ENCODE assay signal across 29 mouse cellular contexts in genomic region chr3:126842780-126843179, GRCm38 (mm10).
A peak's percentile ranks its signal among the peaks of the same experiment; 100 is the strongest.
DNase-seq lines count a peak whose midpoint lies in the region; ATAC-seq and TF ChIP-seq lines count a peak whose summit lies in the region.
"Had no signal": no experiment of that assay in that cellular context is flagged by ENCODE, and none has a peak within 500 bp of the region (broad histone marks: within the 10 kb centered on the region; RNA-seq: fewer than 3 reads in every experiment).

No protein-coding gene starts in this region.

- WGBS in kidney, adult 2 months: 70% methylated on average over 9 of the region's 9 CpGs
- 80% methylated on average over 9 of the region's 9 CpGs for WGBS in kidney, embryonic 14.5 days
- 70% methylated on average over 9 of the region's 9 CpGs for WGBS in liver, postnatal 0 days (ENCODE audit: insufficient replicate concordance)
- WGBS in liver, embryonic 12.5 days (ENCODE audit: insufficient replicate concordance): 72% methylated on average over 9 of the region's 9 CpGs
- WGBS in stomach, postnatal 0 days: 64% methylated on average over 9 of the region's 9 CpGs

- no peaks in the 10 kb centered on the region for H3K27me3 ChIP-seq in kidney, adult 2 months (replicated peaks; ENCODE audit: control insufficient read depth, insufficient read depth, low read length)
- no peaks in the 10 kb centered on the region for H3K27me3 ChIP-seq in kidney, embryonic 14.5 days (ENCODE audit: control insufficient read depth, insufficient read depth, low read length)
- no peaks in the 10 kb centered on the region for H3K27me3 ChIP-seq in liver, postnatal 0 days (ENCODE audit: insufficient read depth, low read length)
- H3K27me3 ChIP-seq in liver, embryonic 12.5 days (replicated peaks): no peaks in the 10 kb centered on the region
- no peaks in the 10 kb centered on the region for H3K27me3 ChIP-seq in stomach, postnatal 0 days (ENCODE audit: control insufficient read depth, insufficient read depth, low read length)
- H3K27me3 ChIP-seq: embryonic facial prominence, embryonic 12.5 days; forebrain, embryonic 15.5 days; hindbrain, embryonic 12.5 days; kidney, embryonic 15.5 days; limb, embryonic 13.5 days; midbrain, embryonic 15.5 days; stomach, embryonic 15.5 days had no signal

- no peak for ATAC-seq in kidney, embryonic 14.5 days (ENCODE audit: low FRiP score, low TSS enrichment)
- no peak for ATAC-seq in liver, postnatal 0 days
- no peak for ATAC-seq in liver, embryonic 12.5 days
- no peak for ATAC-seq in stomach, postnatal 0 days (ENCODE audit: low FRiP score, low TSS enrichment)
- ATAC-seq: forebrain, embryonic 15.5 days; hindbrain, postnatal 0 days; intestine, embryonic 16.5 days; midbrain, embryonic 15.5 days had no signal

- no peaks in the 10 kb centered on the region for H3K4me1 ChIP-seq in kidney, adult 2 months (ENCODE audit: control insufficient read depth, insufficient read depth, low read length)
- no peaks in the 10 kb centered on the region for H3K4me1 ChIP-seq in kidney, embryonic 14.5 days (ENCODE audit: control insufficient read depth, insufficient read depth, low read length)
- H3K4me1 ChIP-seq in liver, postnatal 0 days (ENCODE audit: insufficient read depth): no peaks in the 10 kb centered on the region
- H3K4me1 ChIP-seq in liver, embryonic 12.5 days: no peaks in the 10 kb centered on the region
- H3K4me1 ChIP-seq in stomach, postnatal 0 days (replicated peaks; ENCODE audit: control insufficient read depth, insufficient read depth): no peaks in the 10 kb centered on the region
- H3K4me1 ChIP-seq: embryonic facial prominence, embryonic 12.5 days; forebrain, embryonic 15.5 days; hindbrain, embryonic 12.5 days; kidney, embryonic 15.5 days; limb, embryonic 13.5 days; midbrain, embryonic 15.5 days; stomach, embryonic 15.5 days had no signal

- TF ChIP-seq EP300 in liver, postnatal 0 days (IDR thresholded peaks at IDR 0.05; ENCODE audit: low read depth): peak; percentile 55
- TF ChIP-seq EP300 in stomach, postnatal 0 days (optimal IDR thresholded peaks at IDR 0.05): no peak

- TF ChIP-seq POLR2A in kidney, adult 2 months (IDR thresholded peaks at IDR 0.05; ENCODE audit: low read depth, low read length): no peak

- no peak overlapping the region for H3K27ac ChIP-seq in kidney, adult 2 months (ENCODE audit: insufficient read depth, low read depth, low read length)
- H3K27ac ChIP-seq in kidney, embryonic 14.5 days (ENCODE audit: low read depth, low read length): no peak overlapping the region
- H3K27ac ChIP-seq in liver, postnatal 0 days (ENCODE audit: low read depth): no peak overlapping the region
- H3K27ac ChIP-seq in liver, embryonic 12.5 days: no peak overlapping the region
- no peak overlapping the region for H3K27ac ChIP-seq in stomach, postnatal 0 days (replicated peaks)
- H3K27ac ChIP-seq: embryonic facial prominence, embryonic 12.5 days; forebrain, embryonic 15.5 days; gastrocnemius, adult 2 months; hindbrain, embryonic 12.5 days; hindbrain, postnatal 0 days; kidney, embryonic 15.5 days; limb, embryonic 13.5 days; liver, embryonic 14.5 days; midbrain, embryonic 15.5 days; stomach, embryonic 15.5 days had no signal

- H3K9ac ChIP-seq in kidney, embryonic 14.5 days (ENCODE audit: low read depth, low read length): no peak overlapping the region
- no peak overlapping the region for H3K9ac ChIP-seq in liver, postnatal 0 days (replicated peaks)
- no peak overlapping the region for H3K9ac ChIP-seq in liver, embryonic 12.5 days
- no peak overlapping the region for H3K9ac ChIP-seq in stomach, postnatal 0 days (ENCODE audit: low read length)
- H3K9ac ChIP-seq: embryonic facial prominence, embryonic 12.5 days; forebrain, embryonic 15.5 days; hindbrain, embryonic 12.5 days; kidney, embryonic 15.5 days; limb, embryonic 13.5 days; liver, embryonic 14.5 days; midbrain, embryonic 15.5 days; stomach, embryonic 15.5 days had no signal

- TF ChIP-seq CTCF in kidney, adult 2 months (conservative IDR thresholded peaks at IDR 0.05; ENCODE audit: insufficient read depth, insufficient read length, low read depth, low read length): no peak
- no peak for TF ChIP-seq CTCF in liver, postnatal 0 days (IDR thresholded peaks at IDR 0.05; ENCODE audit: low read depth)
- TF ChIP-seq CTCF in stomach, postnatal 0 days (IDR thresholded peaks at IDR 0.05; ENCODE audit: low read depth): peak; percentile 35; the same call in 1 of the 2 replicates

- DNase-seq in kidney, adult 2 months: peak; percentile 11
- no peak for DNase-seq in liver, postnatal 0 days
- DNase-seq in lung, postnatal 36 days: peak; percentile 9
- no peak for DNase-seq in lung, postnatal 25 days (ENCODE audit: low spot score)
- no peak for DNase-seq in stomach, postnatal 0 days (ENCODE audit: low spot score)
- DNase-seq in kidney, postnatal 10 days: no peak
- DNase-seq: adrenal gland, postnatal 10 days; B cell, adult 2 months; cerebellum, adult 11 months; cerebellum, adult 9-10 months; cerebellum, postnatal 36 days; embryo, embryonic 11 days; gastrocnemius, adult 2 months; heart, postnatal 36 days; layer of hippocampus, adult 9-11 months; right cerebral cortex, postnatal 25 days; thymus, postnatal 14 days had no signal

- H3K9me3 ChIP-seq in kidney, embryonic 14.5 days (ENCODE audit: control insufficient read depth, low read length): no peaks in the 10 kb centered on the region
- H3K9me3 ChIP-seq in liver, postnatal 0 days (ENCODE audit: low read length): no peaks in the 10 kb centered on the region
- no peaks in the 10 kb centered on the region for H3K9me3 ChIP-seq in liver, embryonic 12.5 days (replicated peaks)
- H3K9me3 ChIP-seq in stomach, postnatal 0 days (ENCODE audit: control insufficient read depth, low read length): no peaks in the 10 kb centered on the region
- H3K9me3 ChIP-seq: embryonic facial prominence, embryonic 12.5 days; forebrain, embryonic 15.5 days; hindbrain, embryonic 12.5 days; kidney, embryonic 15.5 days; limb, embryonic 13.5 days; midbrain, embryonic 15.5 days; stomach, embryonic 15.5 days had no signal

- H3K36me3 ChIP-seq in kidney, adult 2 months (ENCODE audit: control insufficient read depth, insufficient read depth, low read length): no peaks in the 10 kb centered on the region; the same call in 1 of the 2 replicates
- H3K36me3 ChIP-seq in kidney, embryonic 14.5 days (ENCODE audit: control insufficient read depth, insufficient read depth, low read length): no peaks in the 10 kb centered on the region
- peaks cover 5% of the 10 kb centered on the region; the same call in 1 of the 2 replicates for H3K36me3 ChIP-seq in liver, postnatal 0 days (replicated peaks; ENCODE audit: insufficient read depth, low read length)
- H3K36me3 ChIP-seq in liver, embryonic 12.5 days: no peaks in the 10 kb centered on the region
- peaks cover 12% of the 10 kb centered on the region; the same call in 1 of the 2 replicates for H3K36me3 ChIP-seq in stomach, postnatal 0 days (ENCODE audit: control insufficient read depth, insufficient read depth, low read length)
- H3K36me3 ChIP-seq: forebrain, embryonic 15.5 days; hindbrain, embryonic 12.5 days; midbrain, embryonic 15.5 days had no signal

- no peak overlapping the region for H3K4me2 ChIP-seq in kidney, embryonic 14.5 days (replicated peaks; ENCODE audit: low read depth, low read length)
- H3K4me2 ChIP-seq in liver, postnatal 0 days (ENCODE audit: low read depth, low read length): no peak overlapping the region
- H3K4me2 ChIP-seq in liver, embryonic 12.5 days: no peak overlapping the region
- H3K4me2 ChIP-seq in stomach, postnatal 0 days (replicated peaks; ENCODE audit: low read depth): no peak overlapping the region
- H3K4me2 ChIP-seq: embryonic facial prominence, embryonic 12.5 days; forebrain, embryonic 15.5 days; hindbrain, embryonic 12.5 days; kidney, embryonic 15.5 days; limb, embryonic 13.5 days; midbrain, embryonic 15.5 days; stomach, embryonic 15.5 days had no signal

- H3K4me3 ChIP-seq in kidney, adult 2 months (ENCODE audit: insufficient read depth, low read depth, low read length): no peak overlapping the region
- no peak overlapping the region for H3K4me3 ChIP-seq in kidney, embryonic 14.5 days (ENCODE audit: low read length)
- no peak overlapping the region for H3K4me3 ChIP-seq in liver, postnatal 0 days (ENCODE audit: low read depth, low read length)
- no peak overlapping the region for H3K4me3 ChIP-seq in liver, embryonic 12.5 days
- no peak overlapping the region for H3K4me3 ChIP-seq in stomach, postnatal 0 days (ENCODE audit: low read depth, low read length)
- H3K4me3 ChIP-seq: embryonic facial prominence, embryonic 12.5 days; forebrain, embryonic 15.5 days; gastrocnemius, adult 2 months; hindbrain, embryonic 12.5 days; kidney, embryonic 15.5 days; limb, embryonic 13.5 days; midbrain, embryonic 15.5 days; stomach, embryonic 15.5 days had no signal

Comparison
In these comparisons a context has a peak if more than half of its experiments do, and no peak if none do; other contexts are left out.
1. DNase-seq: peak in kidney, adult 2 months (single experiment) and lung, postnatal 36 days (single experiment); none in liver, postnatal 0 days (single experiment), lung, postnatal 25 days (single experiment), stomach, postnatal 0 days (single experiment) and kidney, postnatal 10 days (single experiment).